Mouse (Mus musculus) lung, postnatal 0 days (tissue): ENCODE data around the gene Dclk1.

Experiments
- CTCF ChIP-seq: IDR thresholded peaks from 2 replicates; pipeline ENCODE4 v1.5.1; 2016; ENCODE audit warnings: antibody characterized with exemption, mild to moderate bottlenecking
- EP300 ChIP-seq: IDR thresholded peaks from 2 replicates; pipeline ENCODE4 v1.6.1; 2016; ENCODE audit warnings: antibody characterized with exemption, mild to moderate bottlenecking, control low read depth

- TF ChIP-seq EP300 (no peak), CTCF (no peak)
Measured at GRCm38 (mm10) chr3:55542947-55543346, 300.8 kb downstream of the Dclk1 start.
